Mouse (Mus musculus) cerebellum, adult 9-10 months (tissue): ENCODE results near the gene Olfr1414.
"Not testable (repeated sequence)": the region's sequence is repeated elsewhere in the genome, so short reads cannot be mapped to it uniquely, and the experiment has no call there.

Experiments
- DNase-seq: peaks from one replicate; pipeline ENCODE4 v3.0.0; 2022

Gene Olfr1414

DNA sequence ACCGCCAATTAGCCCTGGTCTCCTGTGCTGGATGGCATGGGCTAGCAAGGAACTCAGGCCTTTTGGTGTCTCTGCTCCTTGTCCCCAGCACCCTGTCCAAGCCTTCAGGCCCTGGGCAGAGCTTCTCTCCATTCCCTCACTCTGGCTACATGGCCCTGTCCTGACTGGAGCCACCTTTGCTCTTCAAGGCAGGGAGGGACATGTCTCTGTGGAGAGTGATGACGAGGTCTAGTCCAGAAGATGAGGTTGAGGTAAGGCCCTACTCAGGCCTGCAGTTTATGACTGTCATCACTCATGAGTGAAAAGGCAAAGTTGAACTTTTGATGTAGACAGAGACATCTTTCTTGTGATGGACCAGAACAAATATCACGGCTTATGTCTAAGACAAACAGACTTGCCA lies at the start of gene Olfr1414:
Olfr1414 (minus strand) TSS at position 101 of the 400 bp plus-strand sequence.
- no peak for DNase-seq

DNA sequence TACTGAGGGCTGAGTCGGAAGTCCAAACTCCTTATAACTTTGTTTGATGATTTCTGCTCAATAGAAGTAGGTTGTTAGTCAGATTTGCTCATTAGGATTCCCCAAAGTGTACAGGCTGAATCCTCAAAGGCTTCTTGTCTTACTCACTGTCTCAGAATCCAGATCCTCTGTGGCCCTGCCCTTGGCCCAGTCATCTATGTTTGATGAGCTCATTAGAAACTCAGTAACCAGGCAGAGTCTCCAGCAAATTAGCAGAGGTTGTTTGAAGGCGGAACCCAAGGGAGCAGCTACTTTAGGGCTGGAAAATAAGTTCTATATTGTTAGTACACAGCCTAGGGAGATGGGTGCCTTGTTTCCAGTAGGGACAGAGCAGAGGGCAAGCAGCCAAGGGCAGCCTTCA lies 27.5 kb upstream of the Olfr1414 start:
- no peak for DNase-seq

DNA sequence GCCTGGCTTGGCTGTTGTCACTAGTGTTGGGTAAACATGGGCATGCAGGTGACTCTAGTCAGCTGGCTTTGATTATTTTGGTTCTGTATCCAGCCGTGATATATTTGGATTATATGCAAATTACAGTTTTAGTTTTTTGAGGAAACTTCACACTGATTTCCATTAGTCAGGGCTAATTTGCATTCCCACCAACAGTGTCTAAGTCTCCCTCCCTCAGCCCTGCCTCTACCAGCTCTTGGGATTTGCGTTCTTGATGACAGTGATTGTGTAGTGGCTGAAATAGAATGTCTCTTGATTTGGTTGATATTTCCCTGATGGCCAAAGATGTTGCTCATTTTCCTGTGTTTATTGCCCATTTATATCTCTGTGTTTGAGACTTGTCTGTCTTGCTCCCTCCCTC lies 20.6 kb upstream of the Olfr1414 start:
- DNase-seq: no peak

DNA sequence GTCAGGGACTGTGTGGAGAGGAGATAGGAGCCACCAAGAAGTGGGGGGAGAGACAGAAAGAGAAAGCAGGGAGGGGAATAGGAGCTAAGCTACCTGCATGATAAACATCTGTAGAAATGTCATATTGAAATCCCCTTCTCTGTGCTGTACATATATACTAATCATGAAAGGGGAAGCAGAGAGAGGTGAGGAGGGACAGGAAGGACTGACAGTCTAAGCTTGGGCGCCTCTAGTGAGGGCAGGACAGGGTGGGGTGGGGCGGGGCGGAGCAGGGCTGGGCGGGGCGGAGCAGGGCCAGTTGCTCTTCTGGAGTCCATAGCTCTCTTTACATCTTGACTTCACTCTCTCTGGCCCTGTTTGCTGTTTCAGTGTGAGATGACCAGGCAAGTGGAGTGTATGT lies 18.5 kb upstream of the Olfr1414 start:
- DNase-seq: no peak

DNA sequence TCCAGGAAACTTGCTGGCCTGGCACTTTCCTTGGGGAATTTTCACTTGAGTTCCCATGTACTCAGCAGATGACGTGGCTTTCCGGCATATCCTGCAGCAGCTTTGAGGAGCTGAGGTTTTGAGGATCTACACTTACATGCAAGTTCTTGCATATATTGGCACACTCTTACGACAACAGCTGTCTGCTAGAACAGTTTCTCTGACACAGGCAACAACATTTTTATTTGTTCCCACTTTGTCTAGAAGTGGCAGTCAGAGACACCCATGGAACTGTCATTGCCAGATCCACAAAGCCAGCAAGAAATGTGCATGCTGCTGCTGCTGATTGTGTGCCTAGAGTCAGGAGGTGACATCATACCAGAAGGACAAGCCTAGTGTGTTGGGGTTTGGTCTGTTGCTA lies 5.3 kb upstream of the Olfr1414 start:
- no peak for DNase-seq

DNA sequence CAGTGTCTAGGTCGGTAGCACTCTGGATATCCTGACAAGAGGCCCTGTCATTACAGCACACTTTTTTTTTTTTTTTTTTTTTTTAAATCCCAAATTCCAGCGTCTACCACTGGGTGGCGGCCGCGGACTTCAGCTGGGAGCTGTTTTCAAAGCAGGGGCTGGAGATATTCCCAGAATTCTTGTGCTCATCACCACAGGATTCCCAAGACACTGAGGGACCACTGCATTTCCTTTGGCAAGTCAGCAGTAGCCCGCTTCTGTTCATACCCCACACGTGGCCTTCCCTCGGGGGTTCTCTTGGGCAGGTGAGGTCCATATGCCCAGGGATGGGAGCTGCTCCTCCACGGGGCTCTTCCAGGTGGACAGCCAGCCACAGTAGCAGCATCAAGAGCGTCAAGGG lies 2.9 kb upstream of the Olfr1414 start:
- peak; percentile 61 for DNase-seq

DNA sequence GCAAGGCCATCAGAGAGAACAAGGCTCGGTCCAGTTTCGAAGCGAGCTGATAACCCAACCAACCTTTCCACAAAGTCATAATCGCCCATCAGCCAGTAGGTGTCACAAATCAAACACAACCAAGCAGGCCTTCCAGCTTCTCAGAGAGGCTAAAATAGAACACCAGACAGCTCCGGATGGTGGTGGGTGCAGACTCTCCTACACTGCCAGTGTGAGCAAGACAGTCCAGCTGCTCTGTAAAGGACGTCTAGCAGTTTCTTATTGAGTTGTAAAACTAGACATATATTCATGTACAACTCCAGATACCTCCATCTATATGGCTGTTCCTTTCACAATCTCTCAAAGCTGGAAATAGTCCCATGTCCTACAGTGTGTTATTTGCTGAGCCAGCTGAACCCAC lies 585 bp upstream of the Olfr1414 start:
- no peak for DNase-seq

DNA sequence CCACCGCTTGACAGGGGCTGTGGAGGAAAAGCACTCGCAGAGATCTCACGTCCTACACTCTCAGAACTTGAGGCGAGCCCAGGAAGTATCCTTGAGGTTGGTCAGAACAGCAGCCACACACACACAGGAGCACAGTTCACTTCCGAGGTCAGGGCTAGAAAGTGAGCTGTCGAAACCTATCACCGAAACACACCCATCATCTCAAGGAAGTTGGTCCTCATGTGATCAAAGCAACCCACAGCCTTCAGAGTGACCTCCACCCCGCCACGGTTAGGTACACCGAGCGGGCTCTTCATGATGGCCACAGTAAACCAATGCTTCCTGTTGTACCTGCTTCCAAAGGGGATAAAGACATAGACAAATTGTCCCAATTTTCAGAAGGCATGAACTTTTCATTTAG lies 3.1 kb downstream of the Olfr1414 start:
- DNase-seq: no peak

DNA sequence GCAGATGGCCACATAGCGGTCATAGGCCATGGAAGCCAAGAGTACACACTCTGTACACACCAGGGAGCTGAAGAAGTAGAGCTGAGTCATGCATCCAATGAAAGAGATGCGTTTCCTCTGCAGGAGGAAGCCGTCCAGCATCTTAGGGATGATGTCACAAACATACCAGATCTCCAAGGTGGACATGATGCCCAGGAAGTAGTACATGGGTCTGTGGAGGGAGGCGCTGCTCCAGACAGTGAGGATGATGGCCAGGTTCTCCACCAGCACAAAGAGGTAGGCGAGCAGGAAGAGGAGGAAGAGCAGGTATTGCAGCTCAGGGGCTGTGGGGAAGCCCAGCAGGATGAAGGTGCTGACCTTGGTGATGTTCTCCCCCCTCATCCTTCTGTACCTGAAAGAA lies 6.8 kb downstream of the Olfr1414 start:
- not testable (repeated sequence) for DNase-seq

DNA sequence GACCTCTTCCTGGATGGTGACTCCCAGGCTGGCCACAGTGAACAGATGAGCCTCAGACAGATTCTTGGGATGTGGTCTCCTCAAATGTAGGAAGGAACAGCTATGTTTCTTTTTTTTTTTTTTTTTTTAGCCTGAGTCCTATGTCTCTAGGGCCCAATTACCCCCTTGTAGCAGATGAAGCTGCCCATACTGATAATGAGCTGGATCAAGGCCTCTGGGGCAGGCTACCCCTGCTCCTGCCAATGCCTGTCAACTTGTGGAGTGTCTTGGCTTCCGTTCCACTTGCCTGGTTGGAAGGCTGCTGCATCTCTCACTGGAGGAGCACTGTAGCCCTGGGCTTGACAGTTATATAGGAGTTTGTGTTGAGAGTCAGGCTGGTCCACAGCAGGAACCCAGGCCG lies 22.5 kb downstream of the Olfr1414 start, which contains the start of gene Olfr1415:
Olfr1415 (minus strand) TSS at position 101 of the 400 bp plus-strand sequence.
- no peak for DNase-seq

DNA sequence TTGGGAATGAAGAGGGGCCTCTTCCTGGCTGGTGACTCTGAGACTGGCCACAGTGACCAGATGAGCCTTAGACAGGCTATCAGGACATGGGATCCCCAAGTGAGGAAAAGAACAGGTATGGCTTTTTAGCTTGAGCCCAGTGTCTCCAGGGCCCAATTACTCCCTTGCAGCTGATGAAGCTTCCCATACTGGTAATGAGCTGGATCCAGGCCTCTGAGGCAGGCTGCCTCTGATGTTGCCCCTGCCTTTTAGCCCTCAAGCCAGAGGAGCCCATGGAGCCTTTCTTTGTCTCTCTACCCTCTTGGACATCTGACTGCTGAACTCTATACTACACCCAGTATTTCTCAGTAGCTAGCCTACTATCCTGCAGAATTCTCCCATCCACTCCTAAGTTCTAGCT lies 33.4 kb downstream of the Olfr1414 start, which contains the start of gene Olfr1416:
Olfr1416 (minus strand) TSS at position 101 of the 400 bp plus-strand sequence.
- DNase-seq: no peak

DNA sequence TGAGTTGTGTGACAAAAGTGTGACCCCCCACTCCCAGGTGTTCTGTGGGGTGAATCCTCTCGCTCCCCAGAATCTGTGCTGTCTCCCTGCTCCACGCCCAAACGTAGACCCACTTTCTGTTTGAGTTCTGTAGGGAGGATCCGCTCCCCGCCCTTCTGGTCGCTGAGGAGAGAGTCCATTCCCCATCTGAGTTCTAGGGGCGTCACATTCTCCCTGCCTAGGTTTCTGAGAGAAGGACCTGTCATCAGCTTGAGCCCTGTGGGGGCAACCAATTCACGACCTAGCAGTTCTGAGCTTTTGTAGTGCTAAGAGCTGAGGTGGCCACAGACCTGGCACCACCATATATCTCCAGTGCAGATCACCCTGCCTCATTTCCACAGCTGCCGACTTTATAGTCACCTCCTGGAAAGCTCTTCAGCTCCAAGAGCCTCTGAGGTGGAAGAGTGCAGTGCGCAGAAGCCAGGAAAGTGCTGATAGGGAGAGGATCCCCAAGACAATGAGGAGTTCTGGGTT lies 44.3 kb downstream of the Olfr1414 start:
- DNase-seq: no peak

DNA sequence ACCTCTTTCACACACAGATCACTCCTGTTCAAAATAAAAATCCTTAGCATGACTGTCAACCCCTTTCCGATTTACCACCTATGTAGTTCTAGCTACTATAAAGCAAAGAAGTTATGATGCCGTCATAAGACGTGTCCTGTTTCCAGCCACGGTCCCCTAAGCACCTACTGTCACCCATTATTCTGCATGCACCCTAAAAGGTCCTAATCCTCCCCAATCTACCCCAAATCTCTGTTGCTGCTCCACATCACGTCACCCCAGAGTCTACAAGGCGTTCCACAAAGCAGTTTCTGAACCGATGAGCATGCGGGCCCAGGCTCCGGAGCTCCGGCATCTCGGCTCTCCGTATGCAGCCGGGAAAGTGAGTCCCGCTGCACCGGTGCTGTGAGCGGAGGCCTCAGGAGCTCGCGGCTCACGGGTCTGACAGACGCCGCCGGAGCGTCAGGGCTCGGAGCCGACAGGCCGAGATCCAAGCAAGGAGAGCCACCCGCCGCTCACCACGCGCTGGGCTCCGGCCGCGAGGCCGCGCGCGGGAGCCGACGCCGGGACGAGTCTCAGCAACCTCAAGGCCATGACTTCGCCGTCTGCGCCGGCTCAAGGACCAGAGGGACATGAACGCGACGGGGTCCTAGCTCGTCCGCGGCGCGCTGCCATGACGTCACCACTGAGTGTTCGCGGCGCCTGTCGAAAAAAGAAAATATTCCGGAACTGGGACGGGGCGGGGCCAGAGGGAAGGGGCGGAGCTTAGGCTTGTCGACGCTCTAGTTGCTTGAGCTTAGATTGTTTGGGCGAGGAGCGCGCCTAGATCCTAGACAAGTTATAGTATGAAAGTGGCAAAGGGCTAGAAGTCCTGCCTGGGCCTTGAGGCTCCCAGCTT lies 45.1 kb downstream of the Olfr1414 start, which contains the start of gene Ndufa10:
Ndufa10 (minus strand) TSS at position 696 of the 877 bp plus-strand sequence.
- DNase-seq: peak; percentile 92

DNA sequence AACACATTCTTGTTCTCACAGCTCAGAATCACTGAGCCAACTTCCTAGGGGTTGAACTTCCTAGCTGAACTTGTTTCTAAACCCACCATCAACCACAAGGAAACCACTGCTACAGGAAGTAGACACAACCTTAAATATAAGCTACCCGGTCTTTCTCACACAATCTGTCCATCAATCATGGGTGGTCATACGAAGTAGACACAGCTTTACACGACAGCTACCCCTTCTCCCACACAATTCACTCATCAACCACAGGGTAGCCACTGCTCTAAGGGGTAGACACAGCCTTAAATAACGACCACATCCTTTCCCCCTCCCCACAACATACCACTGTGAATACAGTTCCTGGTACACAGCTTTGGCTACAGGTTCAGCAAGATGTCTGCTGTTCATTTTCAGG lies 49.6 kb downstream of the Olfr1414 start:
- DNase-seq: no peak

DNA sequence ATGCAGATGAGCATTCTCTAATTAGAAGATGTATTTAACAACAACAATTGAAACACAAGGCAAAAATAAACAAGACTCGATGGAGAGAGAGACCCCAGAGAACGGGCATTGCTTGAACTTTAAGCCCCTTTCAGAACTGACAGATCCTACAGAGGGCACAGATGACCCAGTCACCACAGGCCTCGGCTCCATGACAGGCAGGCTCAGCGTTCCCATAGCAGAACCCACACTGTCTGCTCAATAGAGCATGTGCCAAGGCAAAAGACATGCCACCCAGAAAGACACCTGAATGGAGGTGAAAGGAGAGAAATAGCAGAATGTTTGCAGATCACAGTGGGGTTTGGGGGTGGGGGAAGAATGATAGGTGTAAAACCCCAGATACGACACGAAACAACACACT lies 60.0 kb downstream of the Olfr1414 start:
- DNase-seq: no peak

DNA sequence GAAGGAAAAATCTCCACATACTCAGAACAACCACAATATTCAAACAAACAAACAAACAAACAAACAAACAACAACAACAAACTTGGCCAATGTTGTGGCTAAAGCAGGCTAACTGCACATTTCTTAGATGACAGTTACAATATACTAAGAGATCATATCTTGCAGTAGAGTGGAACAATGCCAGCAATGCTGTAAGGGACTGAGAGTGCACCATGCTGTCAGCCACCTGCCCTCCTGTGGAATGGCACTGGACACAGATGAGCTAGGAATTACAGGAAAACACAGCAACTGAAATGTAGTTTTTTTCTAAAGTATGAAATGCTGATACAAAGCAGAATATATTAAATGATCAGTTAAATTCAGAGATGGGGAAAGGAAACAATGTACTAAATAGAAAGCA lies 60.7 kb downstream of the Olfr1414 start:
- peak; percentile 82 for DNase-seq
